Mouse (Mus musculus) brain, embryonic 14.5 days (tissue): Measurements from ENCODE around the gene Csnk2a2.

ENCODE experiments used
- CTCF ChIP-seq: fragments of 200-500 bp; IDR thresholded peaks from 2 replicates; pipeline ENCODE4 v1.5.1; 2012; ENCODE audit warnings: inconsistent platforms, mild to moderate bottlenecking, moderate library complexity, borderline replicate concordance; ENCODE audit not compliant: insufficient read depth, insufficient read length; ENCODE audit errors: extremely low read depth
- POLR2A ChIP-seq: fragments of 200-500 bp; IDR thresholded peaks from 2 replicates; pipeline ENCODE4 v1.6.1; 2012; ENCODE audit warnings: mild to moderate bottlenecking, inconsistent platforms, borderline replicate concordance; ENCODE audit not compliant: poor library complexity, insufficient read depth, insufficient read length, severe bottlenecking; ENCODE audit errors: extremely low read depth

DNA sequence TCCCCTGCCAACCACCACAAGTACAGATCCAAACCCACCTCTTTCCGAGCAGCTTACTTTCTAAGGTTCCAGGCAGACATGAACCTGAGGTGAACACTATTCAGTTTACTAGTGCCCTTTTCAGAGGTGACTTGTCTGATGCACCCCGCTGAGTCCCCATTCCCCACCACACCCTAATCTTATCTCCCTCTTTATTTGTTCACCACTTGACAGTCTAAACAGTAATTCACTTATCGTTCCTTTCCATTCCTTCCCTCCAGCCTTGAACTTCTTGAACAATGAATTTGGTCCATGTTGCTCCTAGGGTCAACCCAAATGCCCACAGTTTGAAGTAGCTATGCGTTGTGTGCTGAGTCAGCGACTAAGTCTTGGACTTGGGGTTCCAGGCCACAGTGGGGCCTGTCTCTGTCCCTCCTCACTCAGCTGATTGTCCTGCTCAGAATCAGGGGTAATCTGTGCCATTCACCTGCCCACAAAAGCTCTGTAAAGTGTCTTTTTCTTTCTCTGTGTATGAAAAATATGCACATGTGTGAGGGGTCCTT, 49.6 kb downstream of the Csnk2a2 start:
- TF ChIP-seq POLR2A = no peak
- TF ChIP-seq CTCF = no peak
